ENCODE assay signal across 9 mouse cellular contexts in the genomic region with DNA sequence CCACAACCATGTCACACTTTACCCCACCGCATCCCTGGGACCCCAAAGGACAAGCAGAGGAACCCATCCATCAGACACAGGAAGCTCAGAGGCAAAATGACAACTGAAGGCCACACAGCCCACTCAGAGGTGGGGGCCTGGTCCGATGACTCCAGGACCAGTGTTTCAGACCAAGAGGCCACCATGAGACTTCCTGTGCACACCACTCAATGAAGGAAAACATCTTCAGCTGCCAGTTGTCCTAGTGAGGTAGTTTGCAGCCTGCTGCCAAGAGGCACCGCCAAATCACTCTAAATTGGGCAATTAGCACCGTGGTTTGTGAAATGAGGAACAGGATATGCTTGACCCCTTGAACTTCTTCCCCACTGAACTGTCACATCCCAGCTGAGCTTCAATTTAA. TPM values are rescaled to one million over a fixed set of nuclear protein-coding genes. Genes with fewer than 3 reads are reported as not detected.
DNase-seq lines count a peak whose midpoint lies in the region; ATAC-seq and TF ChIP-seq lines count a peak whose summit lies in the region.
"Had no signal": no experiment of that assay in that cellular context is flagged by ENCODE, and none has a peak within 500 bp of the region (broad histone marks: within the 10 kb centered on the region; RNA-seq: fewer than 3 reads in every experiment).

No protein-coding gene starts in this region.

- ATAC-seq in liver, embryonic 16.5 days (ENCODE audit: low read depth), result peak; percentile 45

- no peak overlapping the region for H3K4me2 ChIP-seq in liver, embryonic 16.5 days (ENCODE audit: low read depth, low read length)
- H3K4me2 ChIP-seq: heart, embryonic 13.5 days had no signal

- DNase-seq in adrenal gland, adult 2 months, result peak; percentile 56
- no peak for DNase-seq in adrenal gland, adult 18-20 months (ENCODE audit: low spot score in 2 of 2)
- DNase-seq in spleen, adult 2 months (ENCODE audit: low read depth in 1 of 2, low spot score in 2 of 2), result peak; percentile 18 to 40
- no peak for DNase-seq in spleen, postnatal 14 days (ENCODE audit: low spot score in 2 of 2)
- DNase-seq in embryo, embryonic 9.5 days (ENCODE audit: extremely low spot score), result no peak
- no peak for DNase-seq in left cerebral cortex, postnatal 14 days (ENCODE audit: low spot score in 2 of 2)

- peak overlapping the region; percentile 54 for H3K27ac ChIP-seq in spleen, adult 2 months (ENCODE audit: insufficient read depth, low read length)
- H3K27ac ChIP-seq in liver, embryonic 16.5 days (ENCODE audit: low read length), result peak overlapping the region; percentile 48
- H3K27ac ChIP-seq in small intestine, adult 2 months (ENCODE audit: insufficient read depth, low read depth, low read length), result peak overlapping the region; percentile 56
- H3K27ac ChIP-seq: heart, embryonic 13.5 days had no signal

- no peak overlapping the region for H3K4me3 ChIP-seq in spleen, adult 2 months (ENCODE audit: extremely low read depth, insufficient read depth, insufficient read length)
- H3K4me3 ChIP-seq in liver, embryonic 16.5 days (ENCODE audit: low read depth, low read length), result no peak overlapping the region
- no peak overlapping the region for H3K4me3 ChIP-seq in small intestine, adult 2 months (ENCODE audit: low read depth, low read length)
- H3K4me3 ChIP-seq: heart, embryonic 13.5 days had no signal

- no peak for TF ChIP-seq POLR2A in spleen, adult 2 months (IDR thresholded peaks at IDR 0.05; ENCODE audit: low read depth, low read length)
- no peak for TF ChIP-seq POLR2A in small intestine, adult 2 months (IDR thresholded peaks at IDR 0.05; ENCODE audit: low read depth, low read length)

- H3K4me1 ChIP-seq in spleen, adult 2 months (ENCODE audit: control insufficient read depth, insufficient read depth, insufficient read length), result peaks cover 31% of the 10 kb centered on the region
- no peaks in the 10 kb centered on the region; the same call in 1 of the 2 replicates for H3K4me1 ChIP-seq in liver, embryonic 16.5 days (ENCODE audit: control insufficient read depth, low read depth, low read length)
- H3K4me1 ChIP-seq in small intestine, adult 2 months (ENCODE audit: control insufficient read depth, insufficient read depth, insufficient read length, low read length), result peaks cover 8% of the 10 kb centered on the region; the same call in 1 of the 2 replicates

- no peak overlapping the region for H3K9ac ChIP-seq in liver, embryonic 16.5 days (ENCODE audit: low read depth, low read length)
- H3K9ac ChIP-seq: heart, embryonic 13.5 days had no signal

- no peaks in the 10 kb centered on the region for H3K36me3 ChIP-seq in spleen, adult 2 months (ENCODE audit: control insufficient read depth, insufficient read depth, low read length)
- no peaks in the 10 kb centered on the region for H3K36me3 ChIP-seq in liver, embryonic 16.5 days (ENCODE audit: control insufficient read depth, insufficient read depth)
- H3K36me3 ChIP-seq in small intestine, adult 2 months (ENCODE audit: control insufficient read depth, insufficient read depth, low read length), result no peaks in the 10 kb centered on the region
- H3K36me3 ChIP-seq: heart, embryonic 13.5 days had no signal

- no peaks in the 10 kb centered on the region for H3K9me3 ChIP-seq in liver, embryonic 16.5 days (replicated peaks; ENCODE audit: control insufficient read depth, low read length)
- H3K9me3 ChIP-seq: heart, embryonic 13.5 days had no signal

- no peak for TF ChIP-seq CTCF in spleen, adult 2 months (IDR thresholded peaks at IDR 0.05; ENCODE audit: extremely low read depth, insufficient read depth, insufficient read length, insufficient replicate concordance)
- no peak for TF ChIP-seq CTCF in small intestine, adult 2 months (IDR thresholded peaks at IDR 0.05; ENCODE audit: extremely low read depth, insufficient read length, insufficient replicate concordance, low read depth, low read length)

- 14% methylated on average over 4 of the region's 4 CpGs for WGBS in spleen, adult 2 months
- WGBS in liver, embryonic 16.5 days (ENCODE audit: insufficient replicate concordance), result 21% methylated on average over 4 of the region's 4 CpGs
- WGBS in small intestine, adult 2 months, result 52% methylated on average over 4 of the region's 4 CpGs

- no peaks in the 10 kb centered on the region for H3K27me3 ChIP-seq in spleen, adult 2 months (ENCODE audit: control insufficient read depth, insufficient read depth, low read length)
- H3K27me3 ChIP-seq in liver, embryonic 16.5 days (ENCODE audit: control insufficient read depth, insufficient read depth, low read depth, low read length), result no peaks in the 10 kb centered on the region
- no peaks in the 10 kb centered on the region for H3K27me3 ChIP-seq in small intestine, adult 2 months (ENCODE audit: control insufficient read depth, insufficient read depth, low read length)
- H3K27me3 ChIP-seq: heart, embryonic 13.5 days had no signal

- intact Hi-C loops in left cerebral cortex, postnatal 14 days (cut with DNase I), result no loop called here

RNA-seq across cellular contexts. Expression of gene Chst15, which starts 41.7 kb away (rescaled TPM):
- 10 to 100 TPM; 37.3 to 46.2 TPM for total RNA-seq in adrenal gland, adult 2 months (2021)
- 9.6 and 10.4 TPM in 2 replicates for polyA plus RNA-seq in adrenal gland, adult 2 months (2012; rRNA removed)
- 10 to 100 TPM; 34.1 to 43.9 TPM for total RNA-seq in adrenal gland, adult 18-20 months (2021)
- polyA plus RNA-seq in spleen, adult 2 months (2012; rRNA removed), result 25.9 and 27.9 TPM in 2 replicates
- polyA plus RNA-seq in liver, embryonic 16.5 days (2015; fragmentation: Nextera tagmentation; extraction: Ambion mirVana), result 5.0 and 5.9 TPM in 2 replicates
- 3.6 and 5.7 TPM in 2 replicates for polyA plus RNA-seq in small intestine, adult 2 months (2012; rRNA removed)
- total RNA-seq in left cerebral cortex, postnatal 14 days (2021), result 10 to 100 TPM; 33.0 to 34.7 TPM

Comparison
In these comparisons a context has a peak if more than half of its experiments do, and no peak if none do; other contexts are left out.
1. DNase-seq: peak in adrenal gland, adult 2 months (single experiment) and spleen, adult 2 months (2 of 2); none in adrenal gland, adult 18-20 months (0 of 2), spleen, postnatal 14 days (0 of 2), embryo, embryonic 9.5 days (single experiment) and left cerebral cortex, postnatal 14 days (0 of 2).
2. Peak in every context shown above with its lines, with median percentiles within 50 percentile points of each other: H3K27ac ChIP-seq.